Mouse (Mus musculus) small intestine, adult 2 months (tissue): ENCODE measurements around the gene Gba.
"Not testable (repeated sequence)": the region's sequence is repeated elsewhere in the genome, so short reads cannot be mapped to it uniquely, and the experiment has no call there.

ENCODE experiments used
- CTCF ChIP-seq: fragments of 200-500 bp; IDR thresholded peaks from 2 replicates; pipeline ENCODE4 v1.5.1; 2012; ENCODE audit warnings: low read depth, mild to moderate bottlenecking, control low read depth, inconsistent platforms, low read length, moderate library complexity, mixed read lengths; ENCODE audit not compliant: insufficient replicate concordance, insufficient read length; ENCODE audit errors: extremely low read depth
- POLR2A ChIP-seq: fragments of 200-500 bp; IDR thresholded peaks from 2 replicates; pipeline ENCODE4 v1.6.1; 2012; ENCODE audit warnings: low read depth, mild to moderate bottlenecking, control low read depth, inconsistent platforms, low read length, moderate library complexity

- TF ChIP-seq POLR2A, CTCF: not testable (repeated sequence)
Measured at GRCm38 (mm10) chr3:89216407-89216806, 13.7 kb downstream of the Gba start.
